Mouse (Mus musculus) CD4-positive, CD25-positive, alpha-beta regulatory T cell, adult 4 months (primary cell): ENCODE data around the gene Dut. TPM values are rescaled to one million over a fixed set of nuclear protein-coding genes. Genes with fewer than 3 reads are reported as not detected.

Source experiments
- ATAC-seq: one replicate; pipeline ENCODE4 v1.8.0; 2017
- polyA plus RNA-seq, 2 experiments: library from polyadenylated mRNA; unstranded; fragments of 100-300 nt; shearing (Covaris generic); gene quantifications; one replicate each; pipeline ENCODE4 v1.2.1; 2017

The Dut gene
- polyA plus RNA-seq, 2 experiments from 2014 or later: 40.8 to 41.1 TPM

DNA sequence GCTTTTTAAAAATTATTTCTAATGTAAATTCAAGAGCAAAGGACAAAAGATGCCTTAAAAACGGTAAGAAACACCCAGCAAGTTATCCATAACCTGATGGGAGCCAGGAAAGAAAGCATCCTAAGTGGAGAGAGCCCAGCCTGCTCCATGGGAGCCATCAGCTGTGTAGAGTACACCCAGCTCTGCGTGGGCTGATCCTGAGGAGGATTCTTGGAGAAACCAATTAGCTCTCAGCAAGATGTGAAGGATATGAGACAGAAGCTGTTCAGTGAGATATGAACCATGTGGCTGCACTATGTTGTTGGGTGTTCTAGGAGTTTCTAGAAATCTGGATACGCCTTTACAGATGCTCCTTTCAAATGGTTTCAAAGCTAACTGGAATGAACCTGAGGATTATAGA, 58.7 kb downstream of the Dut start:
- ATAC-seq: no peak

Other genes with a start within 250 kb of the Dut start
- gene Slc24a5, start 179.1 kb upstream of the Dut start, polyA plus RNA-seq: 10 to 100 TPM in 1 of 2 experiments, 1 to 10 TPM in 1; 4.5 to 13.6 TPM
- gene Myef2, start 123.5 kb upstream of the Dut start, polyA plus RNA-seq: 10 to 100 TPM; 35.6 to 35.9 TPM
- not detected for gene Ctxn2, start 110.5 kb upstream of the Dut start, polyA plus RNA-seq
- gene Slc12a1, start 94.7 kb upstream of the Dut start, polyA plus RNA-seq: not detected